Mouse (Mus musculus) MEL (cell line): Measurements from ENCODE around the gene Ostm1. TPM values are rescaled to one million over a fixed set of nuclear protein-coding genes. Genes with fewer than 3 reads are reported as not detected.

Source experiments
- DNase-seq: peaks from one replicate; pipeline ENCODE4 v3.0.0; 2011; ENCODE audit warnings: low read depth, low spot score
- H3K27ac ChIP-seq: 2 replicates; pipeline ENCODE4 v1.5.1; 2012; ENCODE audit warnings: low read depth, mild to moderate bottlenecking, control low read depth, low read length, moderate library complexity; ENCODE audit not compliant: control insufficient read depth
- H3K27me3 ChIP-seq, 2 experiments: fragments of 150-350 bp in 1 of 2; sonication (generic) in 1 of 2; 2 replicates each; pipeline ENCODE4 v1.6.1; 2012; ENCODE audit warnings: low read length in 2 of 2, mild to moderate bottlenecking in 2 of 2, improper control_type of control experiment in 1 of 2, moderate library complexity in 1 of 2; ENCODE audit not compliant: insufficient read depth in 2 of 2, control insufficient read depth in 1 of 2
- H3K36me3 ChIP-seq, 2 experiments: 2 replicates each; pipeline ENCODE4 v1.6.1; 2012 to 2014; ENCODE audit warnings: low read length in 2 of 2, improper control_type of control experiment in 1 of 2, inconsistent platforms in 1 of 2, mild to moderate bottlenecking in 1 of 2; ENCODE audit not compliant: insufficient read depth in 2 of 2, control insufficient read depth in 1 of 2
- H3K4me1 ChIP-seq, 2 experiments: fragments of 150-350 bp in 1 of 2; sonication (generic) in 1 of 2; 2 replicates each; pipeline ENCODE4 v1.6.1; 2012; ENCODE audit warnings: low read length in 2 of 2, improper control_type of control experiment in 1 of 2, mild to moderate bottlenecking in 1 of 2; ENCODE audit not compliant: insufficient read depth in 2 of 2, control insufficient read depth in 1 of 2
- H3K4me3 ChIP-seq, 2 experiments: fragments of 150-350 bp in 1 of 2; sonication (generic) in 1 of 2; 2 replicates each; pipeline ENCODE4 v1.5.1; 2012; ENCODE audit warnings: low read depth in 2 of 2, low read length in 2 of 2, mild to moderate bottlenecking in 2 of 2, moderate library complexity in 2 of 2, control low read depth in 1 of 2, improper control_type of control experiment in 1 of 2; ENCODE audit not compliant: control insufficient read depth in 1 of 2, insufficient read depth in 1 of 2
- H3K79me2 ChIP-seq: 2 replicates; pipeline ENCODE4 v1.6.1; 2012; ENCODE audit warnings: mild to moderate bottlenecking, low read length, moderate library complexity; ENCODE audit not compliant: control insufficient read depth, poor library complexity, insufficient read depth
- H3K9ac ChIP-seq: 2 replicates; pipeline ENCODE4 v1.6.1; 2012; ENCODE audit warnings: low read depth, mild to moderate bottlenecking, control low read depth, low read length, moderate library complexity; ENCODE audit not compliant: control insufficient read depth, poor library complexity, severe bottlenecking
- H3K9me3 ChIP-seq: fragments of 150-350 bp; sonication (generic); replicated peaks from 2 replicates; pipeline ENCODE4 v1.6.1; 2012; ENCODE audit warnings: mild to moderate bottlenecking, low read length, improper control_type of control experiment, moderate library complexity; ENCODE audit not compliant: insufficient read depth
- CHD2 ChIP-seq: IDR thresholded peaks from 2 replicates; pipeline ENCODE4 v1.6.1; 2011; ENCODE audit warnings: low read length, improper control_type of control experiment
- GABPA ChIP-seq: IDR thresholded peaks from 2 replicates; pipeline ENCODE4 v1.6.1; 2012; ENCODE audit warnings: low read depth, mild to moderate bottlenecking, inconsistent platforms, low read length, improper control_type of control experiment, moderate library complexity
- HCFC1 ChIP-seq: IDR thresholded peaks from 2 replicates; pipeline ENCODE4 v1.6.1; 2012; ENCODE audit warnings: low read depth, mild to moderate bottlenecking, inconsistent platforms, low read length, improper control_type of control experiment, moderate library complexity
- JUND ChIP-seq: IDR thresholded peaks from 2 replicates; pipeline ENCODE4 v1.6.1; 2011; ENCODE audit warnings: low read depth, mild to moderate bottlenecking, improper control_type of control experiment, low read length
- MAFK ChIP-seq: IDR thresholded peaks from 2 replicates; pipeline ENCODE4 v1.6.1; 2011; ENCODE audit warnings: low read depth, mild to moderate bottlenecking, low read length, improper control_type of control experiment, borderline replicate concordance
- MAX ChIP-seq: IDR thresholded peaks from 2 replicates; pipeline ENCODE4 v1.6.1; 2011; ENCODE audit warnings: low read length, improper control_type of control experiment
- MYB ChIP-seq: IDR thresholded peaks from 2 replicates; pipeline ENCODE4 v1.6.1; 2011; ENCODE audit warnings: mild to moderate bottlenecking, low read depth, low read length, improper control_type of control experiment
- NELFE ChIP-seq: IDR thresholded peaks from 2 replicates; pipeline ENCODE4 v1.6.1; 2011; ENCODE audit warnings: low read depth, low read length, improper control_type of control experiment
- NRF1 ChIP-seq: IDR thresholded peaks from 2 replicates; pipeline ENCODE4 v1.6.1; 2014; ENCODE audit warnings: low read depth, mild to moderate bottlenecking, inconsistent platforms, low read length, improper control_type of control experiment, moderate library complexity; ENCODE audit not compliant: poor library complexity, insufficient read depth, severe bottlenecking
- POLR2AphosphoS5 ChIP-seq: IDR thresholded peaks from 2 replicates; pipeline ENCODE4 v1.6.1; 2012; ENCODE audit warnings: low read depth, borderline replicate concordance, mild to moderate bottlenecking, inconsistent platforms, low read length, moderate library complexity, mixed read lengths
- RCOR1 ChIP-seq: IDR thresholded peaks from 2 replicates; pipeline ENCODE4 v1.6.1; 2012; ENCODE audit warnings: low read depth, mild to moderate bottlenecking, inconsistent platforms, low read length, improper control_type of control experiment
- SMC3 ChIP-seq: IDR thresholded peaks from 2 replicates; pipeline ENCODE4 v1.6.1; 2011; ENCODE audit warnings: low read depth, low read length, improper control_type of control experiment
- ZKSCAN1 ChIP-seq: IDR thresholded peaks from 2 replicates; pipeline ENCODE4 v1.6.1; 2012; ENCODE audit warnings: low read depth, mild to moderate bottlenecking, inconsistent platforms, low read length, improper control_type of control experiment, moderate library complexity
- ZNF384 ChIP-seq: IDR thresholded peaks from 2 replicates; pipeline ENCODE4 v1.6.1; 2012; ENCODE audit warnings: low read depth, mild to moderate bottlenecking, inconsistent platforms, low read length, improper control_type of control experiment
- polyA plus RNA-seq, 2 experiments: library from polyadenylated mRNA; stranded (reverse) in 1 of 2; unstranded in 1 of 2; fragments of >175 nt in 1 of 2; fragments of >200 nt in 1 of 2; gene quantifications; 2 replicates each; pipeline versions ENCODE4 v1.2.1 to v1.2.4; 2012; ENCODE audit warnings: low replicate concordance in 2 of 2, low read depth in 1 of 2; ENCODE audit not compliant: insufficient read length in 2 of 2, insufficient read depth in 1 of 2, missing spikeins in 1 of 2
- total RNA-seq: library from RNA; depleted of rRNA; stranded (reverse); fragments of 300-350 nt; gene quantifications from 2 replicates; pipeline ENCODE4 v1.2.3, GENCODE M21; 2012

Ostm1 gene
- total and polyA plus RNA-seq, 3 experiments = 13.9 to 17.5 TPM; not detected in 1

- TF ChIP-seq JUND = no peak
- Histone ChIP-seq H3K4me1 (no peaks in the 10 kb centered on the region), H3K36me3 (no peaks in the 10 kb centered on the region), H3K27ac (no peak overlapping the region), H3K9ac (no peak overlapping the region), H3K27me3 (peaks cover 2 to 7% of the 10 kb centered on the region in 2 experiments), H3K9me3 (no peaks in the 10 kb centered on the region), H3K4me3 (no peak overlapping the region), H3K79me2 (no peaks in the 10 kb centered on the region)
- DNase-seq = peak; percentile 26
Measured at GRCm38 (mm10) chr10:42562272-42562671, 21.4 kb upstream of the Ostm1 start.

GRCm38 (mm10) chr10:42572567-42572966 is 11.1 kb upstream of the Ostm1 start:
- H3K27me3 ChIP-seq = peaks cover 3 to 5% of the 10 kb centered on the region in 2 experiments
- H3K4me1 ChIP-seq = no peaks in the 10 kb centered on the region
- no peaks in the 10 kb centered on the region for H3K79me2 ChIP-seq
- DNase-seq = no peak
- no peak overlapping the region for H3K9ac ChIP-seq
- H3K36me3 ChIP-seq = no peaks in the 10 kb centered on the region
- no peak overlapping the region for H3K4me3 ChIP-seq
- TF ChIP-seq MAFK = no peak
- no peak for TF ChIP-seq POLR2AphosphoS5
- TF ChIP-seq ZNF384 = no peak
- no peak for TF ChIP-seq JUND
- no peak for TF ChIP-seq MYB
- TF ChIP-seq CHD2 = no peak
- TF ChIP-seq NRF1 = no peak
- no peak for TF ChIP-seq RCOR1
- TF ChIP-seq SMC3 = no peak
- no peak for TF ChIP-seq GABPA
- TF ChIP-seq MAX = no peak
- no peak overlapping the region for H3K27ac ChIP-seq
- H3K9me3 ChIP-seq = no peaks in the 10 kb centered on the region

- TF ChIP-seq RCOR1 (no peak), HCFC1 (no peak), ZKSCAN1 (no peak), NELFE (no peak)
- Histone ChIP-seq H3K27ac (no peak overlapping the region), H3K4me3 (no peak overlapping the region), H3K27me3 (peaks cover 3 to 5% of the 10 kb centered on the region in 2 experiments), H3K79me2 (no peaks in the 10 kb centered on the region), H3K9me3 (no peaks in the 10 kb centered on the region), H3K9ac (no peak overlapping the region), H3K4me1 (no peaks in the 10 kb centered on the region), H3K36me3 (no peaks in the 10 kb centered on the region)
- no peak for DNase-seq
Measured at GRCm38 (mm10) chr10:42572971-42573370, 10.7 kb upstream of the Ostm1 start.
